Mouse (Mus musculus): Measurements from ENCODE around the gene Tbpl1.

- TF ChIP-seq POLR2A (IDR thresholded peaks at IDR 0.05; ENCODE audit: low read depth, low read length) (no peak), CTCF (IDR thresholded peaks at IDR 0.05; ENCODE audit: extremely low read depth, insufficient read length, insufficient replicate concordance, low read depth, low read length) (no peak)
These were observed 6.6 kb downstream of the Tbpl1 start for GRCm38 (mm10) chr10:22725166-22725565.
